Mouse (Mus musculus): ENCODE measurements around the gene Swap70. TPM values are rescaled to one million over a fixed set of nuclear protein-coding genes. Genes with fewer than 3 reads are reported as not detected.

Gene Swap70
- 33.2 TPM in 2 replicates for polyA plus RNA-seq (2015; fragmentation: Nextera tagmentation; extraction: Ambion mirVana)

GRCm38 (mm10) chr7:110221586-110222481 lies at the start of gene Swap70:
Gene Swap70 (plus strand): TSS chr7:110221711.
- H3K4me1 ChIP-seq = peaks cover 8% of the 10 kb centered on the region; the same call in 1 of the 2 replicates
- no peaks in the 10 kb centered on the region for H3K27me3 ChIP-seq
- 0 out of 2 replicates have a peak, but pooled peaks cover 6% of the 10 kb centered on the region for H3K36me3 ChIP-seq
- H3K4me2 ChIP-seq (replicated peaks) = peak within 1 kb of the TSS; percentile 81
- peak within 1 kb of the TSS; percentile 77 for H3K9ac ChIP-seq
- no peaks in the 10 kb centered on the region for H3K9me3 ChIP-seq (replicated peaks)
- peak; percentile 96 for ATAC-seq (ENCODE audit: insufficient number of reproducible peaks, low FRiP score, low TSS enrichment, low read depth)
- H3K27ac ChIP-seq (replicated peaks) = peak within 1 kb of the TSS; percentile 94
- WGBS = under 1% methylated on average over 73 of the region's 73 CpGs
- peak within 1 kb of the TSS; percentile 91 for H3K4me3 ChIP-seq (replicated peaks)

GRCm38 (mm10) chr7:110179208-110179607 lies 42.3 kb upstream of the Swap70 start:
- Histone ChIP-seq H3K36me3 (no peaks in the 10 kb centered on the region), H3K4me3 (replicated peaks) (no peak overlapping the region), H3K27me3 (no peaks in the 10 kb centered on the region), H3K4me1 (no peaks in the 10 kb centered on the region), H3K4me2 (replicated peaks) (no peak overlapping the region), H3K9me3 (replicated peaks) (no peaks in the 10 kb centered on the region), H3K27ac (replicated peaks) (no peak overlapping the region), H3K9ac (no peak overlapping the region)
- 88% methylated on average over 7 of the region's 7 CpGs for WGBS
- no peak for ATAC-seq (ENCODE audit: insufficient number of reproducible peaks, low FRiP score, low TSS enrichment, low read depth)

DNA sequence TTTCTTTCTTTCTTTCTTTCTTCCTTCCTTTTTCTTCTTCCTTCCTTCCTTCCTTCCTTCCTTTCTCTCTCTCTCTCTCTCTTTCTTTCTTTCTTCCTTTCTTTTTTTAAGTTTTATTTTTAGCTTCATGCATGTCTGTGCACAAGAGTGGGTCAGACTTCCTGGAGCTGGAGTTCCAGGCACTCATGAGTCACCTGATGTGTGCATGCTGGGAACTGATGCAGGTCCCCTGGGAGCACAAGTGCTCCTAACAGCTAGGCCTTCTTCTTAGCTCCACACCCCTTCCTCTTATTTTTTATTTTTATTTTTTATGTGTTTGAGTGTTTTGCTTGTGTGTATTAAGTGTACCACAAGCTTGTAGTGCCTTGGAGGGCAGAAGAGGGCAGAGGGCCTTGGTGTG lies 40.9 kb upstream of the Swap70 start:
- H3K27ac ChIP-seq (replicated peaks) = no peak overlapping the region
- ATAC-seq (ENCODE audit: insufficient number of reproducible peaks, low FRiP score, low TSS enrichment, low read depth) = no peak
- no peaks in the 10 kb centered on the region for H3K9me3 ChIP-seq (replicated peaks)
- H3K4me3 ChIP-seq (replicated peaks) = no peak overlapping the region
- no peaks in the 10 kb centered on the region for H3K27me3 ChIP-seq
- no peak overlapping the region for H3K4me2 ChIP-seq (replicated peaks)
- no peak overlapping the region for H3K9ac ChIP-seq
- H3K36me3 ChIP-seq = no peaks in the 10 kb centered on the region
- no peaks in the 10 kb centered on the region for H3K4me1 ChIP-seq

DNA sequence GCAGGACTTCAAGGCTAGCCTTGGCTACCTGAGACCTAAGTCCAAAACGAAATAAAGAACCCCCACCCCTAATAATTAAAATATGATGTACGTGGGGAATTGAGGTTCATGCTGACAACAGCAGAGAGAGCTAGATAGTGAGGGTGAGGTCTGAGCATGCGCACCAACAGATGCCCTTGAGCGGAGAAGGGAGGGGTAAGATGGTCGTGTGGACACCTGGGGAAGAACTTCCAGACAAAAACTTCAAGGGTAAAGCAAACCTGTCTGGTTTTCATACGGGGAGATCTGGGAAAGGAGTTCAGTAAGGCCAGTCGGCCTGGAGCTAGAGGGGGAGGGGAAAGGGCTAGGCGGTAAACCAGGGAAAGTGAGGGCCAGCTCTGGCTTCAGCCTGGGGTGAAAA lies 40.1 kb upstream of the Swap70 start:
- Histone ChIP-seq H3K9me3 (replicated peaks) (no peaks in the 10 kb centered on the region), H3K4me1 (no peaks in the 10 kb centered on the region), H3K4me2 (replicated peaks) (no peak overlapping the region), H3K36me3 (no peaks in the 10 kb centered on the region), H3K4me3 (replicated peaks) (no peak overlapping the region), H3K9ac (no peak overlapping the region), H3K27ac (replicated peaks) (no peak overlapping the region), H3K27me3 (no peaks in the 10 kb centered on the region)
- ATAC-seq (ENCODE audit: insufficient number of reproducible peaks, low FRiP score, low TSS enrichment, low read depth) = no peak
- 57% methylated on average over 8 of the region's 8 CpGs for WGBS

- Histone ChIP-seq H3K9me3 (replicated peaks) (no peaks in the 10 kb centered on the region), H3K4me3 (replicated peaks) (no peak overlapping the region), H3K9ac (no peak overlapping the region), H3K4me1 (no peaks in the 10 kb centered on the region), H3K27me3 (no peaks in the 10 kb centered on the region), H3K27ac (replicated peaks) (no peak overlapping the region), H3K36me3 (no peaks in the 10 kb centered on the region), H3K4me2 (replicated peaks) (no peak overlapping the region)
- WGBS = 85% methylated on average over 3 of the region's 3 CpGs
- no peak for ATAC-seq (ENCODE audit: insufficient number of reproducible peaks, low FRiP score, low TSS enrichment, low read depth)
These were observed 36.9 kb upstream of the Swap70 start for GRCm38 (mm10) chr7:110184608-110185007.

- H3K27me3 ChIP-seq = no peaks in the 10 kb centered on the region
- no peak overlapping the region for H3K4me3 ChIP-seq (replicated peaks)
- no peaks in the 10 kb centered on the region for H3K36me3 ChIP-seq
- ATAC-seq (ENCODE audit: insufficient number of reproducible peaks, low FRiP score, low TSS enrichment, low read depth) = no peak
- 59% methylated on average over 7 of the region's 7 CpGs for WGBS
- H3K9ac ChIP-seq = no peak overlapping the region
- no peaks in the 10 kb centered on the region for H3K9me3 ChIP-seq (replicated peaks)
- H3K4me2 ChIP-seq (replicated peaks) = no peak overlapping the region
- H3K4me1 ChIP-seq = no peaks in the 10 kb centered on the region
- no peak overlapping the region for H3K27ac ChIP-seq (replicated peaks)
These were observed 31.6 kb upstream of the Swap70 start for GRCm38 (mm10) chr7:110189951-110190350.

- Histone ChIP-seq H3K4me2 (replicated peaks) (no peak overlapping the region), H3K4me1 (no peaks in the 10 kb centered on the region), H3K36me3 (no peaks in the 10 kb centered on the region), H3K27me3 (no peaks in the 10 kb centered on the region), H3K9ac (no peak overlapping the region), H3K4me3 (replicated peaks) (no peak overlapping the region), H3K27ac (replicated peaks) (no peak overlapping the region), H3K9me3 (replicated peaks) (no peaks in the 10 kb centered on the region)
- no peak for ATAC-seq (ENCODE audit: insufficient number of reproducible peaks, low FRiP score, low TSS enrichment, low read depth)
- WGBS = 89% methylated on average over 3 of the region's 3 CpGs
These were observed 28.3 kb upstream of the Swap70 start for GRCm38 (mm10) chr7:110193186-110193585.

GRCm38 (mm10) chr7:110197176-110197575 lies 24.3 kb upstream of the Swap70 start:
- ATAC-seq (ENCODE audit: insufficient number of reproducible peaks, low FRiP score, low TSS enrichment, low read depth) = no peak
- Histone ChIP-seq H3K36me3 (no peaks in the 10 kb centered on the region), H3K9ac (no peak overlapping the region), H3K4me3 (replicated peaks) (no peak overlapping the region), H3K27ac (replicated peaks) (no peak overlapping the region), H3K4me2 (replicated peaks) (no peak overlapping the region), H3K9me3 (replicated peaks) (no peaks in the 10 kb centered on the region), H3K27me3 (no peaks in the 10 kb centered on the region), H3K4me1 (no peaks in the 10 kb centered on the region)
- 87% methylated on average over 7 of the region's 7 CpGs for WGBS

- Histone ChIP-seq H3K4me2 (replicated peaks) (no peak overlapping the region), H3K4me1 (no peaks in the 10 kb centered on the region), H3K36me3 (no peaks in the 10 kb centered on the region), H3K27ac (replicated peaks) (no peak overlapping the region), H3K4me3 (replicated peaks) (no peak overlapping the region), H3K9me3 (replicated peaks) (no peaks in the 10 kb centered on the region; the same call in 1 of the 2 replicates), H3K27me3 (no peaks in the 10 kb centered on the region), H3K9ac (no peak overlapping the region)
- ATAC-seq (ENCODE audit: insufficient number of reproducible peaks, low FRiP score, low TSS enrichment, low read depth) = no peak
- 90% methylated on average over 6 of the region's 6 CpGs for WGBS
These were observed 19.6 kb upstream of the Swap70 start for GRCm38 (mm10) chr7:110201933-110202332.

DNA sequence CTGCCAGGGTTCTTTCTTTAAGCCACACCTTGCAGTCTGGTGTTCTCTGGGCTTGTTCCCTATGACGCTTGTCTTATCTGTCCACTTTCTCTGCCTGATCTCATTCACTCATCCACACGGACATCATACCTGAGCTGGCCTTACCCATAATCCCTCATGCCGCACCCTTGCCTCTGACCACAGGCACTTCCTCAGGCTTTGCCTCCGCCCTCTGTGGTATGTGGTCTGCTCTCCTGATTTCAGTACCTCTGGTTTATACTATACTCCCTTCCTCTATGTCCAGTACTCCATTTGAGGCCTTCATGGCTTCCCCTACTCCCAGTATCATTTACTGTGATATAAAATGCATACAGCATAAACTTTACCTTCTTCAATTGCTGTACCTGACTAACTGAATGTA lies 17.3 kb upstream of the Swap70 start:
- H3K9ac ChIP-seq = no peak overlapping the region
- no peaks in the 10 kb centered on the region for H3K27me3 ChIP-seq
- H3K9me3 ChIP-seq (replicated peaks) = peaks cover 9% of the 10 kb centered on the region; the same call in 1 of the 2 replicates
- H3K36me3 ChIP-seq = no peaks in the 10 kb centered on the region
- H3K4me2 ChIP-seq (replicated peaks) = no peak overlapping the region
- WGBS = 76% methylated on average over 4 of the region's 4 CpGs
- no peak overlapping the region for H3K27ac ChIP-seq (replicated peaks)
- H3K4me3 ChIP-seq (replicated peaks) = no peak overlapping the region
- no peaks in the 10 kb centered on the region for H3K4me1 ChIP-seq
- no peak for ATAC-seq (ENCODE audit: insufficient number of reproducible peaks, low FRiP score, low TSS enrichment, low read depth)

GRCm38 (mm10) chr7:110208341-110208740 lies 13.2 kb upstream of the Swap70 start:
- Histone ChIP-seq H3K9me3 (replicated peaks) (peaks cover 9% of the 10 kb centered on the region; the same call in 1 of the 2 replicates), H3K27me3 (no peaks in the 10 kb centered on the region), H3K9ac (no peak overlapping the region), H3K27ac (replicated peaks) (no peak overlapping the region), H3K4me2 (replicated peaks) (no peak overlapping the region), H3K4me3 (replicated peaks) (no peak overlapping the region), H3K4me1 (no peaks in the 10 kb centered on the region), H3K36me3 (no peaks in the 10 kb centered on the region)
- no peak for ATAC-seq (ENCODE audit: insufficient number of reproducible peaks, low FRiP score, low TSS enrichment, low read depth)
- 81% methylated on average over 6 of the region's 6 CpGs for WGBS

DNA sequence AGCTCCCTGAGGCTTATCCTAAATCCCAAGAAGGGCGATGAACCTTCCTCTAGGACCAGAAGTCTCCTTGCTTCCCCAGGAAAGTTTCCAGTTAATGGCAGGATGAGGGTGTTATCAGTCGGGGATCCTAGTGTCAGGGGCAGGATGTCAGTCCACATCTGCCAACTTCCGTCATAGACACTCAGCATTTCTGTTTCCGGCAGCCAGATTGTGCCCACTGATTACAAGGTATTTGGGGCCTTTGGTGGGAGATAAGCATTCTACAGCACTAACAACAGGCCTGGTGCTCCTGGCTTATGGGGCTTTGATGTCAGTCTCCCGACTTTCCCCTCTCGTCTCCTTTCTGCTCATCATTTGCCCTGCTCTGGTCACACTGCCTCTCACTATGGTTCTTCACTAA lies 12.1 kb upstream of the Swap70 start:
- Histone ChIP-seq H3K9ac (no peak overlapping the region), H3K27me3 (no peaks in the 10 kb centered on the region), H3K4me1 (no peaks in the 10 kb centered on the region), H3K9me3 (replicated peaks) (peaks cover 9% of the 10 kb centered on the region; the same call in 1 of the 2 replicates), H3K36me3 (no peaks in the 10 kb centered on the region), H3K4me3 (replicated peaks) (no peak overlapping the region), H3K27ac (replicated peaks) (no peak overlapping the region), H3K4me2 (replicated peaks) (no peak overlapping the region)
- 85% methylated on average over 6 of the region's 6 CpGs for WGBS
- no peak for ATAC-seq (ENCODE audit: insufficient number of reproducible peaks, low FRiP score, low TSS enrichment, low read depth)

All from embryonic facial prominence, embryonic 15.5 days (tissue).